Mouse (Mus musculus) stomach, embryonic 14.5 days (tissue): ENCODE results near the gene Pklr. TPM values are rescaled to one million over a fixed set of nuclear protein-coding genes. Genes with fewer than 3 reads are reported as not detected.

Source experiments
- ATAC-seq: fragments of 200-750 bp; cut with Nextera tagmentation; 2 replicates; pipeline ENCODE4 v1.8.0; 2017; ENCODE audit warnings: low read depth, moderate TSS enrichment; ENCODE audit not compliant: insufficient number of reproducible peaks, insufficient read depth, low FRiP score
- H3K27ac ChIP-seq: fragments of 300-500 bp; sonication (generic); 2 replicates; pipeline ENCODE4 v1.5.1; 2014; ENCODE audit warnings: mild to moderate bottlenecking, low read length, moderate library complexity, mixed read lengths
- H3K27me3 ChIP-seq: fragments of 300-500 bp; sonication (generic); 2 replicates; pipeline ENCODE4 v1.6.1; 2014; ENCODE audit warnings: low read length, control low read depth, mixed read lengths; ENCODE audit not compliant: control insufficient read depth, insufficient read depth
- H3K36me3 ChIP-seq: fragments of 300-500 bp; sonication (generic); 2 replicates; pipeline ENCODE4 v1.6.1; 2014; ENCODE audit warnings: mild to moderate bottlenecking, control low read depth, low read length, moderate library complexity, mixed read lengths; ENCODE audit not compliant: control insufficient read depth, insufficient read depth
- H3K4me1 ChIP-seq: fragments of 300-500 bp; sonication (generic); 2 replicates; pipeline ENCODE4 v1.6.1; 2014; ENCODE audit warnings: low read length, control low read depth, mixed read lengths; ENCODE audit not compliant: control insufficient read depth, insufficient read depth
- H3K4me2 ChIP-seq: fragments of 300-500 bp; sonication (generic); replicated peaks from 2 replicates; pipeline ENCODE4 v1.6.1; 2014; ENCODE audit warnings: low read depth, low read length, control low read depth
- H3K4me3 ChIP-seq: fragments of 300-500 bp; sonication (generic); 2 replicates; pipeline ENCODE4 v1.5.1; 2014; ENCODE audit warnings: low read depth, low read length, control low read depth
- H3K9ac ChIP-seq: fragments of 300-500 bp; sonication (generic); replicated peaks from 2 replicates; pipeline ENCODE4 v1.6.1; 2014; ENCODE audit warnings: low read depth, mild to moderate bottlenecking, control low read depth, low read length, moderate library complexity, mixed read lengths
- H3K9me3 ChIP-seq: fragments of 300-500 bp; sonication (generic); 2 replicates; pipeline ENCODE4 v1.6.1; 2016; ENCODE audit warnings: low read depth, low read length, control low read depth; ENCODE audit not compliant: control insufficient read depth
- WGBS: fragments of 180-500 bp; shearing (Covaris S2); extraction: QIAGEN DNeasy Blood & Tissue Kit; methylation state at CpG from one replicate; pipeline ENCODE4 v1.1.7; 2014; 5-methylcytosine and 5-hydroxymethylcytosine counted together
- polyA plus RNA-seq: library from polyadenylated mRNA; unstranded; fragments of >200 nt; fragmentation: Nextera tagmentation; extraction: Ambion mirVana; gene quantifications from 2 replicates; pipeline ENCODE4 v1.2.1, GENCODE M21; 2014

Pklr gene
- polyA plus RNA-seq, 1 experiment from 2014 or later: 3.3 TPM

- 53% methylated on average over 3 of the region's 3 CpGs for WGBS
- Histone ChIP-seq H3K9ac (no peak overlapping the region), H3K9me3 (no peaks in the 10 kb centered on the region), H3K4me1 (no peaks in the 10 kb centered on the region), H3K27me3 (no peaks in the 10 kb centered on the region), H3K27ac (no peak overlapping the region), H3K36me3 (no peaks in the 10 kb centered on the region), H3K4me3 (no peak overlapping the region), H3K4me2 (no peak overlapping the region)
- no peak for ATAC-seq
These were observed 28.4 kb upstream of the Pklr start for GRCm38 (mm10) chr3:89107545-89107944.

- H3K4me1 ChIP-seq: no peaks in the 10 kb centered on the region
- H3K4me3 ChIP-seq: no peak overlapping the region
- 60% methylated on average over 1 of the region's 1 CpGs for WGBS
- no peak overlapping the region for H3K9ac ChIP-seq
- no peak overlapping the region for H3K4me2 ChIP-seq
- H3K27me3 ChIP-seq: no peaks in the 10 kb centered on the region
- no peak for ATAC-seq
- no peak overlapping the region for H3K27ac ChIP-seq
- H3K9me3 ChIP-seq: no peaks in the 10 kb centered on the region
- H3K36me3 ChIP-seq: no peaks in the 10 kb centered on the region
These were observed 27.8 kb upstream of the Pklr start for GRCm38 (mm10) chr3:89108146-89108545.

- Histone ChIP-seq H3K36me3 (no peaks in the 10 kb centered on the region), H3K9me3 (peaks cover 5% of the 10 kb centered on the region; the same call in 1 of the 2 replicates), H3K4me1 (no peaks in the 10 kb centered on the region), H3K4me2 (no peak overlapping the region), H3K27me3 (no peaks in the 10 kb centered on the region), H3K9ac (no peak overlapping the region), H3K4me3 (no peak overlapping the region), H3K27ac (no peak overlapping the region)
- WGBS: 66% methylated on average over 4 of the region's 4 CpGs
- ATAC-seq: no peak
These were observed 22.9 kb upstream of the Pklr start for GRCm38 (mm10) chr3:89113058-89113457.

- ATAC-seq: no peak
- no peak overlapping the region for H3K27ac ChIP-seq
- WGBS: 6% methylated on average over 2 of the region's 2 CpGs
These were observed 20.4 kb upstream of the Pklr start for GRCm38 (mm10) chr3:89115522-89115921.

GRCm38 (mm10) chr3:89123313-89123712 is 12.6 kb upstream of the Pklr start:
- Histone ChIP-seq H3K9ac (no peak overlapping the region), H3K4me1 (no peaks in the 10 kb centered on the region), H3K27me3 (no peaks in the 10 kb centered on the region), H3K4me3 (no peak overlapping the region), H3K27ac (no peak overlapping the region), H3K36me3 (no peaks in the 10 kb centered on the region), H3K4me2 (no peak overlapping the region), H3K9me3 (no peaks in the 10 kb centered on the region)
- no peak for ATAC-seq
- WGBS: 75% methylated on average over 2 of the region's 2 CpGs

More at GRCm38 (mm10) chr3:89115522-89115921, 20.4 kb upstream of the Pklr start:
- Histone ChIP-seq H3K36me3 (no peaks in the 10 kb centered on the region), H3K4me2 (no peak overlapping the region), H3K9ac (no peak overlapping the region), H3K27me3 (no peaks in the 10 kb centered on the region), H3K4me3 (no peak overlapping the region), H3K4me1 (no peaks in the 10 kb centered on the region), H3K9me3 (peaks cover 5% of the 10 kb centered on the region; the same call in 1 of the 2 replicates)

- ATAC-seq: no peak
- Histone ChIP-seq H3K4me2 (no peak overlapping the region), H3K4me3 (no peak overlapping the region), H3K9me3 (no peaks in the 10 kb centered on the region), H3K27ac (no peak overlapping the region), H3K36me3 (no peaks in the 10 kb centered on the region), H3K27me3 (no peaks in the 10 kb centered on the region), H3K9ac (no peak overlapping the region), H3K4me1 (no peaks in the 10 kb centered on the region)
- WGBS: 70% methylated on average over 3 of the region's 3 CpGs
These were observed 11.7 kb upstream of the Pklr start for GRCm38 (mm10) chr3:89124241-89124640.

GRCm38 (mm10) chr3:89125981-89126380 is 10.0 kb upstream of the Pklr start:
- no peaks in the 10 kb centered on the region for H3K4me1 ChIP-seq
- H3K27me3 ChIP-seq: no peaks in the 10 kb centered on the region
- ATAC-seq: no peak
- no peaks in the 10 kb centered on the region for H3K9me3 ChIP-seq
- H3K36me3 ChIP-seq: no peaks in the 10 kb centered on the region
- no peak overlapping the region for H3K9ac ChIP-seq
- H3K4me3 ChIP-seq: no peak overlapping the region
- H3K4me2 ChIP-seq: no peak overlapping the region
- H3K27ac ChIP-seq: no peak overlapping the region
- 87% methylated on average over 3 of the region's 3 CpGs for WGBS

GRCm38 (mm10) chr3:89129908-89130307 is 6.0 kb upstream of the Pklr start:
- WGBS: 79% methylated on average over 3 of the region's 3 CpGs
- no peak overlapping the region for H3K9ac ChIP-seq
- no peaks in the 10 kb centered on the region for H3K27me3 ChIP-seq
- H3K27ac ChIP-seq: no peak overlapping the region
- no peak for ATAC-seq
- no peaks in the 10 kb centered on the region for H3K36me3 ChIP-seq
- no peak overlapping the region for H3K4me2 ChIP-seq
- H3K4me1 ChIP-seq: no peaks in the 10 kb centered on the region
- H3K4me3 ChIP-seq: no peak overlapping the region
- H3K9me3 ChIP-seq: no peaks in the 10 kb centered on the region

- H3K9ac ChIP-seq: no peak overlapping the region
These were observed 4.1 kb upstream of the Pklr start for GRCm38 (mm10) chr3:89131816-89132215.

More at GRCm38 (mm10) chr3:89131816-89132215, 4.1 kb upstream of the Pklr start:
- WGBS: 41% methylated on average over 4 of the region's 4 CpGs
- ATAC-seq: no peak
- H3K27ac ChIP-seq: no peak overlapping the region
- H3K36me3 ChIP-seq: no peaks in the 10 kb centered on the region
- no peaks in the 10 kb centered on the region for H3K4me1 ChIP-seq
- no peaks in the 10 kb centered on the region for H3K27me3 ChIP-seq
- H3K4me2 ChIP-seq: peak overlapping the region; percentile 52
- peak overlapping the region; percentile 19; the same call in 1 of the 2 replicates for H3K4me3 ChIP-seq
- H3K9me3 ChIP-seq: no peaks in the 10 kb centered on the region
